Mouse (Mus musculus): Measurements from ENCODE around the gene Aym1.

- TF ChIP-seq CTCF (IDR thresholded peaks at IDR 0.05; ENCODE audit: low read depth) = no peak
- TF ChIP-seq EP300 (IDR thresholded peaks at IDR 0.05; ENCODE audit: low read depth) = no peak
Observed at GRCm38 (mm10) chr5:113344635-113345386, 12.3 kb upstream of the Aym1 start.

Data from liver, embryonic 14.5 days (tissue).